Mouse (Mus musculus) heart, postnatal 0 days (tissue): ENCODE data around the gene S1pr4.

Experiments used
- CTCF ChIP-seq: IDR thresholded peaks from 2 replicates; pipeline ENCODE4 v1.5.1; 2016; ENCODE audit warnings: antibody characterized with exemption, control low read depth, low read depth
- EP300 ChIP-seq: IDR thresholded peaks from 2 replicates; pipeline ENCODE4 v1.6.1; 2016; ENCODE audit warnings: antibody characterized with exemption, low read depth

DNA sequence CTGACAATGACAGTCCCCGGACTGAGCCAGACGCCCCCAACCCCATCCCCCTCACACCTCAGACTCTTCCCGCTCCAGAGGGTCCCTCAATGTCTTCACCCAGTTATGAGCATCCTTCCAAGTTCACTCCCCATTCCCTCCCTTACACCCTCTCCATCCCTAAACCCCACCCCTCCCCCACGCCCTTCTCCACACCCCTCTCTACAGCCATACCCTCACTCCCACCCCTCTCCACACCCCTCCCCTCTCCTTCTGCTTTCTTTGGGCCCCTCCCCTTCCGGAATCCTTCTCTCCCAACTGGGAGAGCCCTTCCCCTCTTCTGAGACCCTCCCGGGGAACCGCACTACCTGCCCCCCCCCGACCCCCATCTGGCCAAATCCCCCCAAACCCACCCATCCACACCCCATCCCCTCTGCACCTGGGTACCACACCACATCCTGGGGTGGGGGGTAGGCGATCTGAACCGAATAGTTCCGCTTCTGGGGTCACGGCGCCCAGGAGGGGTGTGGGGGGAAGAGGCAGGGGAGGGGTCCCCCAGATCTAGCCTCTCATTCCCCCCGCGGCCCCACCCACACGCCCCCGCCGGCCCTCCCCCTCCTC, 27.4 kb downstream of the S1pr4 start:
- TF ChIP-seq CTCF (no peak), EP300 (no peak)
